Mouse (Mus musculus) small intestine, adult 2 months (tissue): ENCODE data around the gene Rassf5. TPM values are rescaled to one million over a fixed set of nuclear protein-coding genes. Genes with fewer than 3 reads are reported as not detected.

ENCODE experiments used
- H3K27ac ChIP-seq: fragments of 200-500 bp; 2 replicates; pipeline ENCODE4 v1.5.1; 2012; ENCODE audit warnings: low read depth, low read length, control low read depth, inconsistent platforms; ENCODE audit not compliant: insufficient read depth
- H3K27me3 ChIP-seq: fragments of 200-500 bp; 2 replicates; pipeline ENCODE4 v1.6.1; 2012; ENCODE audit warnings: mild to moderate bottlenecking, moderate library complexity, low read length, inconsistent platforms; ENCODE audit not compliant: control insufficient read depth, insufficient read depth
- H3K36me3 ChIP-seq: fragments of 200-500 bp; 2 replicates; pipeline ENCODE4 v1.6.1; 2012; ENCODE audit warnings: mild to moderate bottlenecking, low read length, control low read depth, inconsistent platforms; ENCODE audit not compliant: control insufficient read depth, insufficient read depth
- H3K4me1 ChIP-seq: fragments of 200-500 bp; 2 replicates; pipeline ENCODE4 v1.6.1; 2012; ENCODE audit warnings: low read length, inconsistent platforms, mixed read lengths; ENCODE audit not compliant: control insufficient read depth, insufficient read depth, insufficient read length
- H3K4me3 ChIP-seq: fragments of 200-500 bp; 2 replicates; pipeline ENCODE4 v1.5.1; 2012; ENCODE audit warnings: low read depth, mild to moderate bottlenecking, control low read depth, inconsistent platforms, low read length, moderate library complexity
- CTCF ChIP-seq: fragments of 200-500 bp; IDR thresholded peaks from 2 replicates; pipeline ENCODE4 v1.5.1; 2012; ENCODE audit warnings: low read depth, mild to moderate bottlenecking, control low read depth, inconsistent platforms, low read length, moderate library complexity, mixed read lengths; ENCODE audit not compliant: insufficient replicate concordance, insufficient read length; ENCODE audit errors: extremely low read depth
- POLR2A ChIP-seq: fragments of 200-500 bp; IDR thresholded peaks from 2 replicates; pipeline ENCODE4 v1.6.1; 2012; ENCODE audit warnings: low read depth, mild to moderate bottlenecking, control low read depth, inconsistent platforms, low read length, moderate library complexity
- WGBS: fragments of 180-500 bp; shearing (Covaris S2); methylation state at CpG from one replicate; pipeline ENCODE4 v1.1.7; 2018; 5-methylcytosine and 5-hydroxymethylcytosine counted together
- polyA plus RNA-seq: library from polyadenylated mRNA; depleted of rRNA; stranded (reverse); fragments of >200 nt; gene quantifications from 2 replicates; pipeline ENCODE4 v1.2.3, GENCODE M21; 2012; rRNA removed

Rassf5 gene
- polyA plus RNA-seq: 2.9 and 4.0 TPM in 2 replicates

- Histone ChIP-seq H3K27ac (no peak within 1 kb of the TSS), H3K27me3 (peaks cover 9% of the 10 kb centered on the region), H3K4me1 (peaks cover 3% of the 10 kb centered on the region), H3K36me3 (no peaks in the 10 kb centered on the region), H3K4me3 (peak within 1 kb of the TSS; percentile 81)
- TF ChIP-seq POLR2A: no peak
- no peak for TF ChIP-seq CTCF
- WGBS: under 1% methylated on average over 59 of the region's 60 CpGs
These were observed at the start of gene Rassf5 for GRCm38 (mm10) chr1:131245089-131245856. Gene Rassf5, minus strand, starts transcription at chr1:131245258.

GRCm38 (mm10) chr1:131293922-131294250 is 48.8 kb upstream of the Rassf5 start:
- WGBS: 78% methylated on average over 2 of the region's 2 CpGs
- Histone ChIP-seq H3K4me3 (no peak overlapping the region), H3K4me1 (no peaks in the 10 kb centered on the region), H3K27ac (no peak overlapping the region), H3K27me3 (no peaks in the 10 kb centered on the region), H3K36me3 (peaks cover 8% of the 10 kb centered on the region; the same call in 1 of the 2 replicates)
- TF ChIP-seq POLR2A (no peak), CTCF (no peak)

GRCm38 (mm10) chr1:131293221-131293921 is 48.3 kb upstream of the Rassf5 start:
- H3K4me1 ChIP-seq: no peaks in the 10 kb centered on the region
- no peaks in the 10 kb centered on the region for H3K27me3 ChIP-seq
- WGBS: 90% methylated on average over 4 of the region's 4 CpGs
- no peak overlapping the region for H3K27ac ChIP-seq
- TF ChIP-seq POLR2A (no peak), CTCF (no peak)
- no peak overlapping the region for H3K4me3 ChIP-seq
- H3K36me3 ChIP-seq: peaks cover 8% of the 10 kb centered on the region; the same call in 1 of the 2 replicates

- WGBS: 37% methylated on average over 2 of the region's 2 CpGs
- H3K36me3 ChIP-seq: peaks cover 5% of the 10 kb centered on the region; the same call in 1 of the 2 replicates
- H3K27me3 ChIP-seq: no peaks in the 10 kb centered on the region
- no peak overlapping the region for H3K4me3 ChIP-seq
- H3K4me1 ChIP-seq: no peaks in the 10 kb centered on the region; the same call in 1 of the 2 replicates
- TF ChIP-seq CTCF: peak; percentile 59; the same call in 1 of the 2 replicates
- TF ChIP-seq POLR2A: no peak
- H3K27ac ChIP-seq: no peak overlapping the region
These were observed 45.6 kb upstream of the Rassf5 start for GRCm38 (mm10) chr1:131290648-131291047.

- no peak overlapping the region for H3K27ac ChIP-seq
- H3K27me3 ChIP-seq: no peaks in the 10 kb centered on the region
- TF ChIP-seq POLR2A: no peak
- TF ChIP-seq CTCF: no peak
- H3K4me3 ChIP-seq: no peak overlapping the region
- 0 out of 2 replicates have a peak, but pooled peaks cover 2% of the 10 kb centered on the region for H3K36me3 ChIP-seq
- H3K4me1 ChIP-seq: no peaks in the 10 kb centered on the region; the same call in 1 of the 2 replicates
- 78% methylated on average over 6 of the region's 6 CpGs for WGBS
These were observed 43.9 kb upstream of the Rassf5 start for GRCm38 (mm10) chr1:131288938-131289337.

GRCm38 (mm10) chr1:131287267-131287666 is 42.2 kb upstream of the Rassf5 start:
- TF ChIP-seq POLR2A (no peak), CTCF (no peak)
- no peak overlapping the region for H3K4me3 ChIP-seq
- H3K27ac ChIP-seq: no peak overlapping the region
- H3K36me3 ChIP-seq: 0 out of 2 replicates have a peak, but pooled peaks cover 2% of the 10 kb centered on the region
- H3K27me3 ChIP-seq: no peaks in the 10 kb centered on the region
- H3K4me1 ChIP-seq: peaks cover 3% of the 10 kb centered on the region; the same call in 1 of the 2 replicates
- 68% methylated on average over 2 of the region's 2 CpGs for WGBS

- Histone ChIP-seq H3K27ac (no peak overlapping the region), H3K27me3 (no peaks in the 10 kb centered on the region), H3K4me1 (peaks cover 6% of the 10 kb centered on the region; the same call in 1 of the 2 replicates), H3K4me3 (no peak overlapping the region), H3K36me3 (0 out of 2 replicates have a peak, but pooled peaks cover 2% of the 10 kb centered on the region)
- 69% methylated on average over 5 of the region's 5 CpGs for WGBS
- TF ChIP-seq CTCF (no peak), POLR2A (no peak)
These were observed 41.7 kb upstream of the Rassf5 start for GRCm38 (mm10) chr1:131286803-131287202.
